In the genomic region with DNA sequence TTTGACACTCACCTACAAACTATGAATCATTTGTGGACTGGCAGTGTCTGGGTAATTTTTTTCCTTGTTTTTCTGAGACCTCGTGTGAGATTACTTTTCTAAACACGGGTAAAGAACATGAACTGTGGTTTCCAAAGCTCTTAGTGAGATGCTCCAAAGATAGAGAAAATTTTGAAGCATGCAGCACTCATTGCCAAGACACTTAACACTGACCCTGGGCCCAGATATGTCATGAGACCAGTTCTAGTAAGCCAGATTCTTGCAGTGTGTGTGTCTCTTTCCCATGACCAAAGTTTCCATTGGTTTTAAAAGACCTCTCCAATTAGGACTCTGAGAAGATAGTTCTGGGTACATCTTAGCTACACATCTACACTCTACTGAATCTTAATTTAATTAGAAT, we compare ENCODE assay signal across 28 mouse cellular contexts.
DNase-seq lines count a peak whose midpoint lies in the region; ATAC-seq lines count a peak whose summit lies in the region.
"Had no signal": no experiment of that assay in that cellular context is flagged by ENCODE, and none has a peak within 500 bp of the region (broad histone marks: within the 10 kb centered on the region; RNA-seq: fewer than 3 reads in every experiment).

No protein-coding gene starts in this region.

- H3K4me3 ChIP-seq in kidney, embryonic 15.5 days (replicated peaks), result no peak overlapping the region
- H3K4me3 ChIP-seq: erythroblast, embryonic 14.5 days; forebrain, embryonic 12.5 days; hindbrain, embryonic 10.5 days; hindbrain, embryonic 15.5 days; layer of hippocampus, adult 2 months; left cerebral cortex, adult 2 months; limb, embryonic 12.5 days; liver, embryonic 15.5 days; neural tube, embryonic 13.5 days had no signal

- no peak for ATAC-seq in kidney, embryonic 15.5 days (replicated peaks; ENCODE audit: low FRiP score)
- ATAC-seq: forebrain, postnatal 0 days; inflammation-experienced regulatory T-cells, adult 6 months; midbrain, embryonic 16.5 days had no signal

- no peaks in the 10 kb centered on the region for H3K36me3 ChIP-seq in kidney, embryonic 15.5 days
- H3K36me3 ChIP-seq: forebrain, embryonic 12.5 days; hindbrain, embryonic 10.5 days; hindbrain, embryonic 15.5 days; limb, embryonic 12.5 days; liver, embryonic 15.5 days; neural tube, embryonic 13.5 days had no signal

- H3K9me3 ChIP-seq in kidney, embryonic 15.5 days (replicated peaks), result no peaks in the 10 kb centered on the region
- H3K9me3 ChIP-seq: forebrain, embryonic 12.5 days; hindbrain, embryonic 10.5 days; hindbrain, embryonic 15.5 days; limb, embryonic 12.5 days; liver, embryonic 15.5 days; neural tube, embryonic 13.5 days had no signal

- DNase-seq in gastrocnemius, postnatal 25 days, result peak; percentile 6
- no peak for DNase-seq in gastrocnemius, postnatal 14 days
- DNase-seq in kidney, adult 9 months, result peak; percentile 40
- peak; percentile 57 for DNase-seq in Muller cell, postnatal 12 days (ENCODE audit: inconsistent ontology term)
- DNase-seq in fibroblast of lung, adult 2 months (ENCODE audit: low read depth), result peak; percentile 52
- DNase-seq in layer of hippocampus, adult 11-12 months (ENCODE audit: low spot score), result no peak
- DNase-seq: adrenal gland, adult 2 months; cerebellum, adult 2 months; cerebellum, postnatal 14 days; forebrain, postnatal 0 days; lung, embryonic 14.5 days; right cerebral cortex, postnatal 4 days; thymus, adult 2 months; thymus, postnatal 36 days had no signal

- no peak overlapping the region for H3K4me2 ChIP-seq in kidney, embryonic 15.5 days
- H3K4me2 ChIP-seq: forebrain, embryonic 12.5 days; heart, embryonic 11.5 days; hindbrain, embryonic 15.5 days; limb, embryonic 12.5 days; liver, embryonic 15.5 days; lung, embryonic 14.5 days; midbrain, embryonic 11.5 days; neural tube, embryonic 13.5 days had no signal

- no peaks in the 10 kb centered on the region for H3K27me3 ChIP-seq in kidney, embryonic 15.5 days
- H3K27me3 ChIP-seq: forebrain, embryonic 12.5 days; hindbrain, embryonic 15.5 days; limb, embryonic 12.5 days; liver, embryonic 15.5 days; neural tube, embryonic 13.5 days had no signal

- no peak overlapping the region for H3K27ac ChIP-seq in kidney, embryonic 15.5 days
- H3K27ac ChIP-seq: forebrain, embryonic 12.5 days; hindbrain, embryonic 10.5 days; hindbrain, embryonic 15.5 days; layer of hippocampus, adult 2 months; left cerebral cortex, adult 2 months; limb, embryonic 12.5 days; liver, embryonic 15.5 days; neural tube, embryonic 13.5 days had no signal

- no peaks in the 10 kb centered on the region for H3K4me1 ChIP-seq in kidney, embryonic 15.5 days
- H3K4me1 ChIP-seq: forebrain, embryonic 12.5 days; hindbrain, embryonic 10.5 days; hindbrain, embryonic 15.5 days; limb, embryonic 12.5 days; liver, embryonic 15.5 days; neural tube, embryonic 13.5 days had no signal

- 63% methylated on average over 2 of the region's 2 CpGs for WGBS in kidney, embryonic 15.5 days

- intact Hi-C loops in gastrocnemius, postnatal 14 days (cut with DNase I; ENCODE audit: low total_unique reads), result no loop called here

- H3K9ac ChIP-seq in kidney, embryonic 15.5 days, result no peak overlapping the region
- H3K9ac ChIP-seq: forebrain, embryonic 12.5 days; forebrain, postnatal 0 days; hindbrain, embryonic 15.5 days; limb, embryonic 12.5 days; liver, embryonic 15.5 days; lung, embryonic 14.5 days; neural tube, embryonic 13.5 days had no signal

Comparison
In these comparisons a context has a peak if more than half of its experiments do, and no peak if none do; other contexts are left out.
1. DNase-seq: peak in gastrocnemius, postnatal 25 days (single experiment), kidney, adult 9 months (single experiment), Muller cell, postnatal 12 days (single experiment) and fibroblast of lung, adult 2 months (single experiment); none in gastrocnemius, postnatal 14 days (single experiment) and layer of hippocampus, adult 11-12 months (single experiment).